Mouse (Mus musculus) kidney, postnatal 14 days (tissue): ENCODE measurements at regions not wholly inside any gene's neighbourhood (a gene's known extent, or its start where the extent isn't known, plus 50 kb on each side); places are given as distances from the start of the nearest gene placed in this dataset.

Experiments used
- DNase-seq: peaks from one replicate; pipeline ENCODE4 v3.0.0; 2022; ENCODE audit warnings: mixed read lengths

DNA sequence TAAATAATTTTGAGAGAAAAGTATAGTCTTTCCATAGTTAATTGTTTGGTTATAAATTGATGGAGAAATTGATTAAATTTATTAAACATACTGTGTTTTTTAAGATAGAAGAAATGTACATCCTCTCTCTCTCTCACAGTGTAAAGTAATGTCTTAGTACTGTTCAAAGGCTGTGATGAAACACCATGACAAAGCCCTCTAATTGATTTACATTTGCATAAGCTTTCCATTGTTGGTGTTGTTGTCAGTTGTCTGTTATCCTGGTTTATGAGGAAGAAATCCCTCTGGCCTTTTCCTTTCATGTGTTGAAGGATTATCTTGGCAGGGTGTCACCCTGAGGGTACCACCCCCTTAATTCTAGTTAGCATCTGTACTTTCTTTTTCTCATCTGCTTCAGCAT, 207.2 kb upstream of the Dmd start:
- no peak for DNase-seq

DNA sequence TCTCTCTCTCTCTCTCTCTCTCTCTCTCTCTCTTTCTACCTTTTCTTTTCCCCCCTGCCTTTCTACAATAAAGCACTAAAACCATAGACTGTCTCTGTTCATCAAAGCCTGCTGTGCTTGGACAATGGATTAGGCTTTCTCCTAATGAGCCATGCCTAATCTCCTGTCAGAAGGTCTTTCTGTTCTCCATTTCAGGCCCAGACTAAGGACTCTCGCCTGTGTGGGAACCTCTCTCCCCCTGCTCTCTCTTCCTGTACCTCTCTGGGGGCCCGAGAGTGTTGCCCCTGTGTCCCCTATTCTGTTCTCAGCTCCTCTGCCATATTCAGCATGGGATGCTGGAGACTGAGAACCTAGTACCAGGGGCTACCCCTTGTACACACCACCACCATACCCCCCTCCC, 184.5 kb upstream of the Dmd start:
- DNase-seq = no peak

GRCm38 (mm10) chrX:82809171-82809570, 139.5 kb upstream of the Dmd start:
- no peak for DNase-seq

- DNase-seq = no peak
These were observed 134.1 kb upstream of the Dmd start for GRCm38 (mm10) chrX:82814618-82815017.

DNA sequence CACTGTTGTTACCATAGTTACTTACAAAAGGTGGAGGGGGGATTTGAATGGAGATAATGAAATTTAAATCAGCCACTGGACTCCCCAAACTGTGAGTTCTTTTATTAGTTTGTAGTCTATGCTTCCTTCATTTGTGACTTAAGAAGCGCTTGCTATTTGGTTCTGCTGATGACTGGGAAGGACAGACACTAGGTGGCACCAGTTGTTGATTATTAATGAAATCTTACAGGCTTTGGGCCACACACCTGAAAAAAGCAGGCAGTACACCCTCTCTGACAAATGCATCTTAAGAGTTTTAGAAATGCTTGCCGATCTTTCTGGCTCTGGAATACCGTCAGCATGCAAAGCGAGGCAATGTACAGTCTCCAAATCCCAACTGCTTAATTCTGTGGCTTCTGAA, 131.6 kb upstream of the Dmd start:
- peak; percentile 1 for DNase-seq

DNA sequence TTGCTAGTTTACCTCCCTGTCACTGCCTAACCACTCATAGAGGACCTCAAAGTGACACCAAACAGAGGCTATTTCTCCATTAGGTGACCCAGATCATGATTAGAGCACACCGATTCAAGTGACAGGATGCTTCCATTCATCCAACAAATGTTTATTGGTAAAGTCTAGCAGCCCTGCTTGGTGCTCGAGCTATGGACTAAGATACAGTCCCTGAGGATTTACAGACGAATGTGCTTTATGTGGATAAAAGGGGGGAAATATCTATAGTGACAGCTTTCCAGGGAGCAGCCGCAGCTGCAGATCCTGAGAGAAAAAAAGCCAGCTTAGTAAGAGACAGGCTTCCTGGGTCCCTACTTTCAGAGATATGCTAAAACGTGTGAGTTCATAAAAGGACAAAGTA, 125.1 kb upstream of the Dmd start:
- DNase-seq = no peak

DNA sequence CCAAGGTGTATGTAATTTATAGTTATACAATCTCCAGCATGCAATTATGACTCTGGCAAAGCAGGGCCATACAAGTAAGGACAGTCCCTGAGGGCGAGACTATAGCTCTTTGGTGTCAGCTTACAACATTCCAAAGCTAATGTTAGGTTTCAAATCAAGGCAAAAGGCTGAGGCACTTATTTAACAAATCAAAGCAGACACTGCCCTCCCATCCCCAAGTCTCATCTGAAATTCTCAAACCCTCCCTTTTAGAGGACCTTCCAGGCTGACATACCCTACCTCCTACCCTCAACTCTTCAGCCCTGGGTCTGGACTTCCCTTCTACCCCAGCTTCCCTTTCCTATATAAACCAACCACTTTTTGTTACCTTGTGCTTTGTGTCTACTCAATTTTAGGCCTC, 82.6 kb upstream of the Dmd start:
- no peak for DNase-seq
